Mouse (Mus musculus) left cerebral cortex, adult 8-10 months (tissue): ENCODE measurements around the gene Rhov. TPM values are rescaled to one million over a fixed set of nuclear protein-coding genes. Genes with fewer than 3 reads are reported as not detected.

Source experiments
- DNase-seq, 2 experiments: peaks; one replicate each; pipeline ENCODE4 v3.0.0; 2022; ENCODE audit warnings: low spot score in 2 of 2
- total RNA-seq, 4 experiments: library from RNA; stranded (reverse); gene quantifications; 2 replicates each; pipeline ENCODE4 v1.2.4; 2022

The Rhov gene
- total RNA-seq, result 10 to 100 TPM; 11.1 to 12.5 (median 11.7) TPM

GRCm38 (mm10) chr2:119270643-119271331, at the start of gene Rhov:
TSS of gene Rhov (minus strand) at chr2:119271272.
- DNase-seq, result peak; percentile 40 to 78

DNA sequence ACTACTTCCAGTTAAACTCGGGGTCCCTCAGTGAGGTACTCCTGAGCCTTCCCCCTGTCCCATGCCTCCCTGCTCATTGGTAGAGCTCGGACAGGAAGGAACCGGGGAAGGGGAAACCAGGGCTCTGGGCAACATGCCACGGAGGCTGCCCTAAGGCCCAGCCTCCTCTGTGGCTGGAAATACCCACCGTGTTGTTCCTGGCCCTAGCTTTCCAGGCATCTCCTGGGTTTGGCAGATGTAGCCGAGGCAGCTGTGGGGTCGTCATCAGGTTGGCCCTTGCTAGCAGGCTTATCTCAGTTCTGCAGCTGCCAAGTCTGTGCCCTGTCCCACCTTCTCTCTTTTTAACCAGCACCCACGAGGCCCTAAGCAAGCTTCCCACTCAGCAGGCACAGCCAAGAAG, 49.5 kb upstream of the Rhov start:
- no peak for DNase-seq

- no peak for DNase-seq
Observed at GRCm38 (mm10) chr2:119318043-119318710, 47.1 kb upstream of the Rhov start.

GRCm38 (mm10) chr2:119314742-119315310, 43.8 kb upstream of the Rhov start:
- no peak for DNase-seq

- DNase-seq, result no peak
Observed at GRCm38 (mm10) chr2:119313780-119314479, 42.9 kb upstream of the Rhov start.

DNA sequence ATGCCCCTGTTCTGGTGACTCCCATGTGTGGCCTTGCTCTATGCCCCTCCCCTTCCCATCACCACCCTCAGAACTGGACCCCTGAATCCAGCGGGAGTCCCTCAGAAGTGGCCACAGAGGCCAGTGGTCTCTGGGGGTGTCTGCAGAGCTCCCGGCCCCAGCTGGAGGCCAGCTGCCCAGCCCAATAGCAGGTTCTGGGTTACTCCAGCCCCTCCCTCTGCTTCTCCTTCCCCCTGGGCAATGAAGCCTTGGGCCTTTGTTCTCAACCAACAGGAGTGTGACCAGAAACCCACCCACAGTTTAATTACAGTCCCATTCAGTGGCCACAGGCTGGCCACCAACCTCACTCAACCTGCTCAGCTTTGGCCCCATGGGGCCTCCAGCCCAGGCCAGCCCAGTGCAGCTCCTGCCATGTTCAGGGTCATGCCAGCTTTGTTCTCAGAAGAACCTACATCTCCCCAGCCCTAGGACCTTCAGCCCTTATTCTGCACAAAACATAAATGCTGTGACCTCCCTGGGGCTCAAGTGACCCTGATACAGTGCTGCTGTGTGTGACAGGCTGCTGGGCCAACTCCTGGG, 41.4 kb upstream of the Rhov start:
- DNase-seq, result no peak

- DNase-seq, result no peak
Observed at GRCm38 (mm10) chr2:119311544-119311943, 40.5 kb upstream of the Rhov start.

DNA sequence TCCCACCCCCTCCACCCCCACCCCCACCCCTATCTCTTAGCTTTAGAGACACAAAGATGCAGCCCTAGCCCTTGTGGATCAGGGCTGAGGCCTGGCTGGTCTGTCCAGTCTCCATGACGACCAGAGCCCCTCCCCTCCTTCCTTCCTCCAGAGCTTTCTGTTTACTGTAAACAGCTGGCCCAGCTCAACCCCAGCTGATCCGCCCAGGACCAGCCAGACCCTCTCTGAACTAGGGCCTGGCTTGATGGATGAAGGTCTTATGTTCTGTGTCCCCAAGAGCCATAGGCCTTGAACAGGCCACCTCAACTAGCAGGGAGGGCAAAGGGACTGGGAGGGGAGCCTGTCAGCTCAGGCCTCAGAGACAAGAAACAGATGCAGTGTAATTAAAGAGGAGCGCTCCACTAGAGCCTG, 33.7 kb upstream of the Rhov start:
- no peak for DNase-seq

GRCm38 (mm10) chr2:119304391-119304790, 33.3 kb upstream of the Rhov start:
- DNase-seq, result no peak

DNA sequence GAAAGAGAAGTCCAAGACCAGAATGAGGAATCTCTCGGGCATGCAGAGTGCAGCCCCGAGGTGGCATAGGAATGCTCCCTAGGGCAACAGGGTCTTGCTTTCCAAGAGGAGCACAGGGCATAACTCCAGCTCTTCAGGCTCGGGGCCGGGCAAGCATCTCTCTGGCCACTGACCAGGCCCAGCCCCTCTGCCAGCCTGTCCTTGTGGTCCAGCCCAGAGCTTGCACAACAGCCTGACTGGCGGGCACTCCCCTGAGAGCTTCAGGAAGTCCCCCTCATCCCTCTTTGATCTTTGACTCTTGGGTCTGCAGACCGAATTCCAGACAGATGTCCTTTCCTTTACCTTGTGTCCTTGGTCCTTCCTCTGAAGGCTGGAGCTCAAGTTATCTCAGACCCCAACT, 31.8 kb upstream of the Rhov start:
- no peak for DNase-seq

DNA sequence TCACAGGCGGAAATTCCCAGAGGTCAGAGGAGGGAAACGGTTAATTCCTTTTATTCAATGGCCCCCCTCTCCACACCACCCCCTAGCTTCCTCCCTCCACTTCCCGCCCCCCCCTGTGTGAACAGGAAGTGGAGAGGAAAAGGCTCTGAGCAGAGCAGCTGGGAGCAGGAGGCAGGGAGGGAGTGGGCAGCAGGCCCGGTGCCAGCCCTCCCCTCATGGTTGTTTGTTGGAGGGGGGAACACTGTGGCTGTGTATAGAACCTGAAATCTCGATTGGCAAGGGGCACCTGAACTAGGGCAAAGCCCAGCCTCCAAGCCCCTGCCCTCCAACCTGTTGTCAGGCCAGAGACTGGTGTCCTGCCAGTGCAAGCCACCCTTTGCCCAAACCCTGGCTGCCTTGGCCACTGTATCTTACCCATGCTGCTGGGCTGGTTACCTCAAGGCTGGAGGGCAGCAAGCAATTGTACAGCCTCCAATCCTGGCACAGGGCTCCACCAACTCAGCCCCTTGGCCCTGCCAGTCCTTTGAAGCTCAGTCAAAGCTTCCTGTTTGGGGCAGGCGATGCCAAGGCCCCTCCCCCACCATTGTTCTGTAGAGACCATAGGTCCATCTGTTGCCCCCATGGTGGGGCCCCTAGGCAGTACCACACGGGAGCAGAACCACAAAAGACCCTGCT, 29.9 kb upstream of the Rhov start:
- no peak for DNase-seq

- no peak for DNase-seq
Observed at GRCm38 (mm10) chr2:119299981-119300818, 29.1 kb upstream of the Rhov start.

DNA sequence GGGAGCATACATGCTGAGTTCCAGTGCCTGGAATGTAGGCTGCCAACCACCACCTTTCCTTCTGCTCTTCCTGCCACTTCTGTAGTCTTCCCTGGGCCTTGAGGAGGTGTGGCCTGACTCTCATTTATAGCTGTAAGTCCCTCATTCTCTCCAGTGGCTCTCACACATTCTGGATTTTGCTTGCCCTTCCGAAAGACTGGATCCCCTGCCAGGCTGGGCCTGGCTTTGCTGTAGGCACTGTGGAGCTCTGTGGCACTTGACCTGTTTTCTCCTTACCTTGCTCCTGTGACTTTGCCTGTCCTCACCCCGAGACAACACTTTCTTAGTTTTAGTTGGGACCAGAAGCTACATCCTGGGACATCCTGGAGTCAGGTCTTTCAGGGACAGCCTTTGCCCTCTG, 27.8 kb upstream of the Rhov start:
- no peak for DNase-seq

DNA sequence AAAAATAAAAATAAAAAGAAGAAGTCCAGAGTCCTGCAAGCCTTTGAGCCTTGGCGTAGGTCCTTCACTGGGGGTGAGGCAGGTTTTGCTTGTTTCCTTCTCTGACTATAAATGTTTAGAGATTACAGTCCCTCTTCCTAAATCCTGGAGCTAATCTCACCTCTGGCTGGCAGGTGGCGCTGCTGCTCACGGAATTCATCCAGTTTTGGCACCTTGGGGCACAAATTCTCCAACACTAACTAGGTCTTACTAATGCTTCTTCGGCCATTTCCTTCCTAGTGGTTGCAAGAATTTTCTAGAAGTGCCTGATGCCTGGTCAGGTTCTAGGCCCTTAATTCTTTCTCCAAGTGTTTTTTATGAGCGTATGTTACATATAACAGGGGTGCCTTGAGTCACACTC, 27.3 kb upstream of the Rhov start:
- peak in 1 of 2 experiments; percentile 50 for DNase-seq

DNA sequence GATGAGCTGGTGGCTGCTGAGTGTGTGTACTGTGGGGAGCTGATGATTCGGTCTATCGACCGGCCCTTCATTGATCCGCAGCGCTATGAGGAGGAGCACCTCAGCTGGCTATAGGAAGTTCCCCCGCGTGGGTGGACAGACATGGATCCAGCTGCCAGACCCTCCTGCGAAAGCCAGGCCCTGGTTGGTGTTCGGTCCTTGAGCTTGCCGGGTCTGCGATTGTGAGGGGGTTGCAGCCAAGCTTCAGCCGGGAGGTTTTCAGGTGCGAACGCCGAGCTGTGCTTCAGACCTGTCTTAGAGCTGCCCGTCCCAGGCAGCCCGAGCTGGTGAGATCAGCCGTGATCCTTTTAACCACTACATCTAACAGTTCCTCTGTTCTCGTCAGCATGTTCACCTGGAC, 26.4 kb upstream of the Rhov start:
- no peak for DNase-seq

GRCm38 (mm10) chr2:119296756-119297155, 25.7 kb upstream of the Rhov start:
- no peak for DNase-seq

DNA sequence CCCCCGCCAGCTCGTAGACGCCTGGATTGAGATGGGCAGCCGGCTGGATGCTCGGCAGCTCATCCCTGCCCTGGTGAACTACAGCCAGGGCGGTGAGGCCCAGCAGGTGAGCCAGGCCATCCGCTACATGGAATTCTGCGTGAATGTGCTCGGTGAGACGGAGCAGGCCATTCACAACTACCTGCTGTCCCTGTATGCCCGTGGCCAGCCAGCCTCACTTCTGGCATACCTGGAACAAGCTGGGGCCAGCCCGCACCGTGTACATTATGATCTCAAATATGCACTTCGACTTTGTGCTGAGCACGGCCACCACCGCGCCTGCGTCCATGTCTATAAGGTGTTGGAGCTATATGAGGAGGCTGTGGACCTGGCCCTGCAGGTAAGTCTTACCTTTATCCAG, 23.3 kb upstream of the Rhov start:
- DNase-seq, result no peak

- no peak for DNase-seq
Observed at GRCm38 (mm10) chr2:119293776-119294390, 22.8 kb upstream of the Rhov start.

DNA sequence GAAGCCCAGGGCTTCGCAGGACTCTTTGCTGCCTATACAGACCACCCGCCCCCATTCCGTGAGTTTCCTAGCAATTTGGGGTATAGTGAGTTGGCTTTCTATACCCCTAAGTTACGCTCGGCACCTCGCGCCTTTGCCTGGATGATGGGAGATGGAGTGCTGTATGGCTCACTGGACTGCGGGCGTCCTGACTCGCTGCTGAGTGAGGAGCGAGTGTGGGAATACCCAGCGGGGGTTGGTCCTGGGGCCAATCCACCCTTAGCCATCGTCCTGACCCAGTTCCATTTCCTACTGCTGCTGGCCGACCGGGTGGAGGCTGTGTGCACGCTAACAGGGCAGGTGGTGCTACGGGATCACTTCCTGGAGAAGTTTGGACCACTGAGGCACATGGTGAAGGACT, 22.2 kb upstream of the Rhov start:
- DNase-seq, result no peak

- DNase-seq, result no peak
Observed at GRCm38 (mm10) chr2:119292852-119293251, 21.8 kb upstream of the Rhov start.
